Mouse (Mus musculus) MEL (cell line): ENCODE data around the gene Rinl. TPM values are rescaled to one million over a fixed set of nuclear protein-coding genes. Genes with fewer than 3 reads are reported as not detected.

Experiments used
- DNase-seq: peaks from one replicate; pipeline ENCODE4 v3.0.0; 2011; ENCODE audit warnings: low read depth, low spot score
- H3K27ac ChIP-seq: 2 replicates; pipeline ENCODE4 v1.5.1; 2012; ENCODE audit warnings: low read depth, mild to moderate bottlenecking, control low read depth, low read length, moderate library complexity; ENCODE audit not compliant: control insufficient read depth
- H3K27me3 ChIP-seq, 2 experiments: fragments of 150-350 bp in 1 of 2; sonication (generic) in 1 of 2; 2 replicates each; pipeline ENCODE4 v1.6.1; 2012; ENCODE audit warnings: low read length in 2 of 2, mild to moderate bottlenecking in 2 of 2, improper control_type of control experiment in 1 of 2, moderate library complexity in 1 of 2; ENCODE audit not compliant: insufficient read depth in 2 of 2, control insufficient read depth in 1 of 2
- H3K36me3 ChIP-seq, 2 experiments: 2 replicates each; pipeline ENCODE4 v1.6.1; 2012 to 2014; ENCODE audit warnings: low read length in 2 of 2, improper control_type of control experiment in 1 of 2, inconsistent platforms in 1 of 2, mild to moderate bottlenecking in 1 of 2; ENCODE audit not compliant: insufficient read depth in 2 of 2, control insufficient read depth in 1 of 2
- H3K4me1 ChIP-seq, 2 experiments: fragments of 150-350 bp in 1 of 2; sonication (generic) in 1 of 2; 2 replicates each; pipeline ENCODE4 v1.6.1; 2012; ENCODE audit warnings: low read length in 2 of 2, improper control_type of control experiment in 1 of 2, mild to moderate bottlenecking in 1 of 2; ENCODE audit not compliant: insufficient read depth in 2 of 2, control insufficient read depth in 1 of 2
- H3K4me3 ChIP-seq, 2 experiments: fragments of 150-350 bp in 1 of 2; sonication (generic) in 1 of 2; 2 replicates each; pipeline ENCODE4 v1.5.1; 2012; ENCODE audit warnings: low read depth in 2 of 2, low read length in 2 of 2, mild to moderate bottlenecking in 2 of 2, moderate library complexity in 2 of 2, control low read depth in 1 of 2, improper control_type of control experiment in 1 of 2; ENCODE audit not compliant: control insufficient read depth in 1 of 2, insufficient read depth in 1 of 2
- H3K79me2 ChIP-seq: 2 replicates; pipeline ENCODE4 v1.6.1; 2012; ENCODE audit warnings: mild to moderate bottlenecking, low read length, moderate library complexity; ENCODE audit not compliant: control insufficient read depth, poor library complexity, insufficient read depth
- H3K9ac ChIP-seq: 2 replicates; pipeline ENCODE4 v1.6.1; 2012; ENCODE audit warnings: low read depth, mild to moderate bottlenecking, control low read depth, low read length, moderate library complexity; ENCODE audit not compliant: control insufficient read depth, poor library complexity, severe bottlenecking
- H3K9me3 ChIP-seq: fragments of 150-350 bp; sonication (generic); replicated peaks from 2 replicates; pipeline ENCODE4 v1.6.1; 2012; ENCODE audit warnings: mild to moderate bottlenecking, low read length, improper control_type of control experiment, moderate library complexity; ENCODE audit not compliant: insufficient read depth
- E2F4 ChIP-seq: IDR thresholded peaks from 2 replicates; pipeline ENCODE4 v1.6.1; 2011; ENCODE audit warnings: low read depth, low read length, improper control_type of control experiment, borderline replicate concordance
- EP300 ChIP-seq, 2 experiments: IDR thresholded peaks; 2 replicates each; pipeline ENCODE4 v1.6.1; 2011; ENCODE audit warnings: improper control_type of control experiment in 2 of 2, low read length in 2 of 2, low read depth in 1 of 2, mild to moderate bottlenecking in 1 of 2
- ETS1 ChIP-seq: IDR thresholded peaks from 2 replicates; pipeline ENCODE4 v1.6.1; 2012; ENCODE audit warnings: low read depth, mild to moderate bottlenecking, inconsistent platforms, low read length, improper control_type of control experiment, moderate library complexity
- GABPA ChIP-seq: IDR thresholded peaks from 2 replicates; pipeline ENCODE4 v1.6.1; 2012; ENCODE audit warnings: low read depth, mild to moderate bottlenecking, inconsistent platforms, low read length, improper control_type of control experiment, moderate library complexity
- GATA1 ChIP-seq: IDR thresholded peaks from 2 replicates; pipeline ENCODE4 v1.6.1; 2011; ENCODE audit warnings: low read depth, low read length, improper control_type of control experiment
- MAFK ChIP-seq: IDR thresholded peaks from 2 replicates; pipeline ENCODE4 v1.6.1; 2011; ENCODE audit warnings: low read depth, mild to moderate bottlenecking, low read length, improper control_type of control experiment, borderline replicate concordance
- MAZ ChIP-seq: IDR thresholded peaks from 2 replicates; pipeline ENCODE4 v1.6.1; 2012; ENCODE audit warnings: low read depth, mild to moderate bottlenecking, inconsistent platforms, low read length, improper control_type of control experiment
- MYC ChIP-seq: IDR thresholded peaks from 2 replicates; pipeline ENCODE4 v1.6.1; 2011; ENCODE audit warnings: low read depth, mild to moderate bottlenecking, low read length, improper control_type of control experiment, moderate library complexity
- POLR2A ChIP-seq, 2 experiments: IDR thresholded peaks; 2 replicates each; pipeline ENCODE4 v1.6.1; 2011 to 2012; ENCODE audit warnings: low read length in 2 of 2, mild to moderate bottlenecking in 2 of 2, control low read depth in 1 of 2, improper control_type of control experiment in 1 of 2, low read depth in 1 of 2, moderate library complexity in 1 of 2; ENCODE audit not compliant: control insufficient read depth in 1 of 2, insufficient read depth in 1 of 2, poor library complexity in 1 of 2
- POLR2AphosphoS5 ChIP-seq: IDR thresholded peaks from 2 replicates; pipeline ENCODE4 v1.6.1; 2012; ENCODE audit warnings: low read depth, borderline replicate concordance, mild to moderate bottlenecking, inconsistent platforms, low read length, moderate library complexity, mixed read lengths
- RCOR1 ChIP-seq: IDR thresholded peaks from 2 replicates; pipeline ENCODE4 v1.6.1; 2012; ENCODE audit warnings: low read depth, mild to moderate bottlenecking, inconsistent platforms, low read length, improper control_type of control experiment
- USF1 ChIP-seq: IDR thresholded peaks from 2 replicates; pipeline ENCODE4 v1.6.1; 2014; ENCODE audit warnings: low read depth, mild to moderate bottlenecking, inconsistent platforms, low read length, improper control_type of control experiment, moderate library complexity
- ZC3H11A ChIP-seq: IDR thresholded peaks from 2 replicates; pipeline ENCODE4 v1.6.1; 2012; ENCODE audit warnings: low read depth, mild to moderate bottlenecking, inconsistent platforms, low read length, improper control_type of control experiment
- ZKSCAN1 ChIP-seq: IDR thresholded peaks from 2 replicates; pipeline ENCODE4 v1.6.1; 2012; ENCODE audit warnings: low read depth, mild to moderate bottlenecking, inconsistent platforms, low read length, improper control_type of control experiment, moderate library complexity
- polyA plus RNA-seq, 2 experiments: library from polyadenylated mRNA; stranded (reverse) in 1 of 2; unstranded in 1 of 2; fragments of >175 nt in 1 of 2; fragments of >200 nt in 1 of 2; gene quantifications; 2 replicates each; pipeline versions ENCODE4 v1.2.1 to v1.2.4; 2012; ENCODE audit warnings: low replicate concordance in 2 of 2, low read depth in 1 of 2; ENCODE audit not compliant: insufficient read length in 2 of 2, insufficient read depth in 1 of 2, missing spikeins in 1 of 2
- total RNA-seq: library from RNA; depleted of rRNA; stranded (reverse); fragments of 300-350 nt; gene quantifications from 2 replicates; pipeline ENCODE4 v1.2.3, GENCODE M21; 2012

Rinl gene
- total and polyA plus RNA-seq, 3 experiments = 39.9 to 63.9 TPM; not detected in 1

GRCm38 (mm10) chr7:28816920-28817319 is 28.2 kb downstream of the Rinl start:
- TF ChIP-seq ZC3H11A = no peak
- TF ChIP-seq POLR2AphosphoS5 = 0 out of 2 replicates have a peak, but pooled peaks have one; percentile 69
- TF ChIP-seq ZKSCAN1 = 0 out of 2 replicates have a peak, but pooled peaks have one; percentile 48
- TF ChIP-seq RCOR1 = 0 out of 2 replicates have a peak, but pooled peaks have one; percentile 10
- 0 out of 4 replicates have a peak, but pooled peaks have one; percentile 13 to 16 for TF ChIP-seq POLR2A (IDR thresholded peaks at IDR 0.05; ENCODE audit: control insufficient read depth in 1 of 2, insufficient read depth in 1 of 2, low read depth in 1 of 2, low read length in 2 of 2, poor library complexity in 1 of 2)
- TF ChIP-seq GABPA = no peak
- no peak for TF ChIP-seq USF1
- TF ChIP-seq, all 39 proteins: peak for 4
- H3K9me3 ChIP-seq = no peaks in the 10 kb centered on the region
- peaks cover 52% of the 10 kb centered on the region for H3K79me2 ChIP-seq
- peaks cover 23 to 89% of the 10 kb centered on the region in 2 experiments for H3K4me1 ChIP-seq
- H3K4me3 ChIP-seq = no peak overlapping the region
- peak overlapping the region; percentile 4; the same call in 1 of the 2 replicates for H3K27ac ChIP-seq
- no peak for DNase-seq
- no peaks in the 10 kb centered on the region for H3K27me3 ChIP-seq
- H3K9ac ChIP-seq = no peak overlapping the region
- H3K36me3 ChIP-seq = peaks cover 51 to 97% of the 10 kb centered on the region in 2 experiments

GRCm38 (mm10) chr7:28817524-28817923 is 28.8 kb downstream of the Rinl start:
- DNase-seq = peak; percentile 57
- H3K27ac ChIP-seq = peak overlapping the region; percentile 22; the same call in 1 of the 2 replicates
- 0 out of 4 replicates have a peak, but pooled peaks of 1 of the 2 experiments have one; percentile 24 for TF ChIP-seq EP300 (IDR thresholded peaks at IDR 0.05; ENCODE audit: low read depth in 1 of 2, low read length in 2 of 2)
- TF ChIP-seq GATA1 = peak; percentile 60
- peak in 1 of 2 experiments; percentile 33; a peak in 1 of 4 replicates for TF ChIP-seq POLR2A (IDR thresholded peaks at IDR 0.05; ENCODE audit: control insufficient read depth in 1 of 2, insufficient read depth in 1 of 2, low read depth in 1 of 2, low read length in 2 of 2, poor library complexity in 1 of 2)
- no peak for TF ChIP-seq ZC3H11A
- peak; percentile 58; the same call in 1 of the 2 replicates for TF ChIP-seq ETS1
- 0 out of 2 replicates have a peak, but pooled peaks have one; percentile 19 for TF ChIP-seq MAZ
- no peak for TF ChIP-seq MAFK
- TF ChIP-seq ZKSCAN1 = no peak
- TF ChIP-seq E2F4 = no peak
- no peak for TF ChIP-seq MYC
- no peak overlapping the region for H3K9ac ChIP-seq
- H3K4me3 ChIP-seq = no peak overlapping the region
- H3K4me1 ChIP-seq = peaks cover 21 to 89% of the 10 kb centered on the region in 2 experiments
- no peaks in the 10 kb centered on the region for H3K27me3 ChIP-seq
- H3K79me2 ChIP-seq = peaks cover 46% of the 10 kb centered on the region
- no peaks in the 10 kb centered on the region for H3K9me3 ChIP-seq
- H3K36me3 ChIP-seq = peaks cover 53 to 97% of the 10 kb centered on the region in 2 experiments
